Mouse (Mus musculus): ENCODE measurements around the gene Shroom3.

Gene Shroom3

DNA sequence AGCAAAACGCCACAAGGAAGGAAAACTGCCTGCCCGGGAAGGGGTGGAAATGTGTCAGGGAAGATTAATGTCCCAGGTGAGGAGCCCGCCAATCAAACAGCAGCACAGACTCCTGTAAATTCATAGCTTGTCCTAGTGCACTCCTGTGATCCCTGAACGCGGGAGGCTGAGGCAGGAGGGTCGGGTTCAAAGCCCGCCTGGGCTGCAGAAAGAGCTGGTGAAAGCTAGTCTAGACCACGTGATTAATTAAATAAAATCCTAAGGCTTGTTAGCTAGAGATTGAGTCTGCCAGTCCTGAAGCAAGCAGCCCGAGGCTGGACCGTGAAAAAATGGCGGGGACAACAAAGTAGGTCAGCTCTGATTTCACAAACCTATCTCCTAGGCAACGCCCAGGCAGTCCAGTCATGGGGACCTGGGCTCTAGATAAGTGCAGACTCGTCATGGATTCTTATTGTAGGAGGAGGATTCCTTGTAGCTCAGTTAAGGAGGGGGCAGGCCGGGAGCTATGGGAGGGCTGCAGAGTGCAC, 322.6 kb downstream of the Shroom3 start:
- no peak for DNase-seq (ENCODE audit: low spot score)

DNA sequence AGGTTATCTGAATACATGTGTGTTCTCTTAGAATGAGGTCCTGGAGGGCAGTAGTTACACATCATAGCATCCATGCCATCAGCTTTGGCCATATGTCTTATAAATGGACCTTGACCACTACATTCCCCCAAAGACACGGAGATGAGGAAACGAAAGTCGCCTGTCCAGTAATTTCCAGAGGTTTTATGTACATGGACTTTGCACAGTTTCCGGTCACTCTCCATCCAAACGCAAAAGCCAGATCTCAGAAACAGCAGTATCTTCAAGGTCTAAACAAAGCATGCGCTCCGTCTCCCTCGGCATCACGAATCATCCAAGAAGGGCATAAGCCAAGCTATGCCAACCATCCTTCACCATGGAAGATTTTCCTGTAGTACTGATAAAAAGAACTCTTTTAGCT, 325.0 kb downstream of the Shroom3 start:
- DNase-seq (ENCODE audit: low spot score) = no peak
